Mouse (Mus musculus) stomach, postnatal 0 days (tissue): Measurements from ENCODE around the gene Veph1.

Experiments used
- CTCF ChIP-seq: IDR thresholded peaks from 2 replicates; pipeline ENCODE4 v1.5.1; 2016; ENCODE audit warnings: antibody characterized with exemption, low read depth, mild to moderate bottlenecking, moderate library complexity
- EP300 ChIP-seq: optimal IDR thresholded peaks from 2 replicates; pipeline ENCODE3; 2016; ENCODE audit warnings: antibody characterized with exemption

GRCm38 (mm10) chr3:66172907-66173306, 123.7 kb downstream of the Veph1 start:
- TF ChIP-seq CTCF (no peak), EP300 (no peak)
